16 mouse cellular contexts compared by ENCODE assay signal in genomic region chr19:10530082-10530481, GRCm38 (mm10). TPM values are rescaled to one million over a fixed set of nuclear protein-coding genes. Genes with fewer than 3 reads are reported as not detected.
A peak's percentile ranks its signal among the peaks of the same experiment; 100 is the strongest.
DNase-seq lines count a peak whose midpoint lies in the region; ATAC-seq and TF ChIP-seq lines count a peak whose summit lies in the region.
"Had no signal": no experiment of that assay in that cellular context is flagged by ENCODE, and none has a peak within 500 bp of the region (broad histone marks: within the 10 kb centered on the region; RNA-seq: fewer than 3 reads in every experiment).

No protein-coding gene starts in this region.

- no peak overlapping the region for H3K27ac ChIP-seq in layer of hippocampus, adult 2 months
- H3K27ac ChIP-seq: heart, embryonic 10.5 days; hindbrain, embryonic 10.5 days; liver, embryonic 15.5 days; neural tube, embryonic 15.5 days had no signal

- DNase-seq in CD4-positive, CD25-positive, alpha-beta regulatory T cell, adult 2 months (ENCODE audit: low read depth, low spot score): peak; percentile 41
- DNase-seq in layer of hippocampus, adult 2 months (ENCODE audit: low spot score in 2 of 2): no peak
- no peak for DNase-seq in layer of hippocampus, postnatal 10 days (ENCODE audit: low spot score in 2 of 2)
- DNase-seq in 3T3-L1 (ENCODE audit: low read depth, low spot score) (peak; percentile 40), Patski (ENCODE audit: low read depth, low spot score) (no peak), adipocyte (ENCODE audit: low spot score) (no peak)
- DNase-seq in ovary, postnatal 14 days (ENCODE audit: low spot score): no peak
- DNase-seq: adrenal gland, postnatal 36 days; kidney, adult 18-20 months; right cerebral cortex, postnatal 25 days had no signal

- H3K27me3 ChIP-seq in Patski: no peaks in the 10 kb centered on the region
- H3K27me3 ChIP-seq: liver, embryonic 15.5 days; neural tube, embryonic 15.5 days had no signal

- POLR2A ChIA-PET in Patski (lab: Charles Lee): no interaction called here

- H3K4me3 ChIP-seq in layer of hippocampus, adult 2 months: no peak overlapping the region
- H3K4me3 ChIP-seq: erythroblast, embryonic 14.5 days; heart, embryonic 10.5 days; hindbrain, embryonic 10.5 days; liver, embryonic 15.5 days; neural tube, embryonic 15.5 days had no signal

- ATAC-seq in CD4-positive, CD25-positive, alpha-beta regulatory T cell, adult 4 months: no peak
- no peak for ATAC-seq in Patski

- CTCF ChIA-PET in Patski (lab: Charles Lee): interaction anchor here (0.7 to 1.6 kb wide), 4 partner anchors 9 to 72 kb away, joined by 3 to 5 read pairs (median 4); no protein-coding TSS in a partner anchor

- in situ Hi-C loops in Patski (cut with MboI; ENCODE audit: low pct_unique_long_range_greater_than_20kb): no loop called here

- TF ChIP-seq CTCF in layer of hippocampus, adult 2 months (conservative IDR thresholded peaks at IDR 0.05): peak; percentile 56
- peak; percentile 50 for TF ChIP-seq CTCF in Patski (IDR thresholded peaks at IDR 0.05)

RNA-seq across cellular contexts. Expression of gene Sdhaf2, which starts 4.1 kb away (rescaled TPM):
- 100 to 1,000 TPM in 1 of 2 experiments, 10 to 100 TPM in 1; 92.6 to 104 TPM for polyA plus RNA-seq in CD4-positive, CD25-positive, alpha-beta regulatory T cell, adult 4 months (2017; shearing (Covaris generic))
- 10 to 100 TPM; 53.4 to 63.0 TPM for total RNA-seq in layer of hippocampus, adult 2 months (2021)
- total RNA-seq in layer of hippocampus, postnatal 10 days (2021): 10 to 100 TPM; 52.6 to 53.3 TPM
- polyA plus RNA-seq in Patski (2021): 81.9 TPM

RNA-seq across cellular contexts. Expression of gene Cpsf7, which starts 5.0 kb away (rescaled TPM):
- 10 to 100 TPM; 59.0 to 79.6 TPM for polyA plus RNA-seq in CD4-positive, CD25-positive, alpha-beta regulatory T cell, adult 4 months (2017; shearing (Covaris generic))
- 10 to 100 TPM; 80.9 to 81.7 TPM for total RNA-seq in layer of hippocampus, adult 2 months (2021)
- total RNA-seq in layer of hippocampus, postnatal 10 days (2021): 10 to 100 TPM; 71.6 to 74.3 TPM
- polyA plus RNA-seq in Patski (2021): 71.9 TPM

RNA-seq across cellular contexts. Expression of gene Tmem216, which starts 26.0 kb away (rescaled TPM):
- 10 to 100 TPM; 10.7 to 13.6 TPM for polyA plus RNA-seq in CD4-positive, CD25-positive, alpha-beta regulatory T cell, adult 4 months (2017; shearing (Covaris generic))
- 10 to 100 TPM; 10.8 to 11.4 TPM for total RNA-seq in layer of hippocampus, adult 2 months (2021)
- total RNA-seq in layer of hippocampus, postnatal 10 days (2021): 10 to 100 TPM; 12.3 to 13.0 TPM
- polyA plus RNA-seq in Patski (2021): 36.5 TPM

RNA-seq across cellular contexts. Expression of gene Cyb561a3, which starts 46.9 kb away (rescaled TPM):
- 10 to 100 TPM; 39.1 to 52.7 TPM for polyA plus RNA-seq in CD4-positive, CD25-positive, alpha-beta regulatory T cell, adult 4 months (2017; shearing (Covaris generic))
- total RNA-seq in layer of hippocampus, adult 2 months (2021): 10 to 100 TPM in 1 of 2 experiments, 1 to 10 TPM in 1; 9.1 to 11.1 TPM
- 10 to 100 TPM; 13.6 to 17.3 TPM for total RNA-seq in layer of hippocampus, postnatal 10 days (2021)
- polyA plus RNA-seq in Patski (2021): 40.0 TPM

RNA-seq across cellular contexts. Expression of gene Tmem138, which starts 47.1 kb away (rescaled TPM):
- polyA plus RNA-seq in CD4-positive, CD25-positive, alpha-beta regulatory T cell, adult 4 months (2017; shearing (Covaris generic)): 10 to 100 TPM; 19.3 to 23.0 TPM
- 10 to 100 TPM; 12.2 to 12.8 TPM for total RNA-seq in layer of hippocampus, adult 2 months (2021)
- total RNA-seq in layer of hippocampus, postnatal 10 days (2021): 10 to 100 TPM; 11.7 to 15.3 TPM
- polyA plus RNA-seq in Patski (2021): 50.3 TPM

Comparison
In these comparisons a context has a peak if more than half of its experiments do, and no peak if none do; other contexts are left out.
1. DNase-seq: peak in CD4-positive, CD25-positive, alpha-beta regulatory T cell, adult 2 months (single experiment) and 3T3-L1 (single experiment); none in layer of hippocampus, adult 2 months (0 of 2), layer of hippocampus, postnatal 10 days (0 of 2), Patski (single experiment), adipocyte (single experiment) and ovary, postnatal 14 days (single experiment).